Mouse (Mus musculus): ENCODE measurements around the gene Siah3.

- no peak for TF ChIP-seq POLR2A (IDR thresholded peaks at IDR 0.05; ENCODE audit: control insufficient read depth in 1 of 2, insufficient read depth in 1 of 2, low read depth in 1 of 2, low read length in 2 of 2, poor library complexity in 1 of 2)
- no peak for TF ChIP-seq MXI1 (IDR thresholded peaks at IDR 0.05; ENCODE audit: low read depth, low read length)
- TF ChIP-seq MYC (IDR thresholded peaks at IDR 0.05; ENCODE audit: low read depth, low read length), result no peak
Observed at GRCm38 (mm10) chr14:75455743-75456421, at the start of gene Siah3.

Measured in MEL (cell line).